Mouse (Mus musculus): ENCODE measurements around the gene March7.

Gene March7

GRCm38 (mm10) chr2:60285107-60285617 is 75.5 kb downstream of the March7 start:
- DNase-seq (ENCODE audit: low read depth, low spot score): no peak

GRCm38 (mm10) chr2:60288606-60289005 is 78.9 kb downstream of the March7 start:
- no peak for DNase-seq (ENCODE audit: low read depth, low spot score)

- no peak for DNase-seq (ENCODE audit: low read depth, low spot score)
Measured at GRCm38 (mm10) chr2:60289451-60289850, 79.8 kb downstream of the March7 start.

- DNase-seq (ENCODE audit: low read depth, low spot score): peak; percentile 32
Measured at GRCm38 (mm10) chr2:60291381-60291780, 81.7 kb downstream of the March7 start.

GRCm38 (mm10) chr2:60298266-60298665 is 88.6 kb downstream of the March7 start:
- peak; percentile 62 for DNase-seq (ENCODE audit: low read depth, low spot score)

GRCm38 (mm10) chr2:60299323-60299722 is 89.6 kb downstream of the March7 start:
- no peak for DNase-seq (ENCODE audit: low read depth, low spot score)
